Mouse (Mus musculus) hindbrain, embryonic 10.5 days (tissue): ENCODE measurements around the gene Nf1. TPM values are rescaled to one million over a fixed set of nuclear protein-coding genes. Genes with fewer than 3 reads are reported as not detected.

Experiments
- DNase-seq: peaks from one replicate; pipeline ENCODE4 v3.0.0-alpha.2; 2017; ENCODE audit warnings: low spot score
- H3K27ac ChIP-seq: fragments of 300-500 bp; sonication (generic); 2 replicates; pipeline ENCODE4 v1.5.1; 2016; ENCODE audit warnings: mild to moderate bottlenecking, moderate library complexity
- H3K27me3 ChIP-seq: fragments of 300-500 bp; sonication (generic); 2 replicates; pipeline ENCODE4 v1.6.1; 2016; ENCODE audit warnings: mild to moderate bottlenecking; ENCODE audit not compliant: poor library complexity, insufficient read depth, severe bottlenecking
- H3K36me3 ChIP-seq: fragments of 300-500 bp; sonication (generic); 2 replicates; pipeline ENCODE4 v1.6.1; 2016; ENCODE audit warnings: mild to moderate bottlenecking, moderate library complexity
- H3K4me1 ChIP-seq: fragments of 300-500 bp; sonication (generic); replicated peaks from 2 replicates; pipeline ENCODE4 v1.6.1; 2016; ENCODE audit warnings: mild to moderate bottlenecking
- H3K4me3 ChIP-seq: fragments of 300-500 bp; sonication (generic); 2 replicates; pipeline ENCODE4 v1.5.1; 2016; ENCODE audit warnings: mild to moderate bottlenecking, moderate library complexity
- H3K9me3 ChIP-seq: fragments of 300-500 bp; sonication (generic); 2 replicates; pipeline ENCODE4 v1.6.1; 2016; ENCODE audit warnings: mild to moderate bottlenecking, moderate library complexity
- WGBS: fragments of 180-500 bp; shearing (Covaris S2); methylation state at CpG from one replicate; pipeline ENCODE4 v1.1.7; 2016; 5-methylcytosine and 5-hydroxymethylcytosine counted together
- polyA plus RNA-seq: library from polyadenylated mRNA; unstranded; fragments of >200 nt; fragmentation: Nextera tagmentation; extraction: Ambion mirVana; gene quantifications from 2 replicates; pipeline ENCODE4 v1.2.1, GENCODE M21; 2016

Gene Nf1
- polyA plus RNA-seq, 1 experiment from 2014 or later = 5.5 TPM

DNA sequence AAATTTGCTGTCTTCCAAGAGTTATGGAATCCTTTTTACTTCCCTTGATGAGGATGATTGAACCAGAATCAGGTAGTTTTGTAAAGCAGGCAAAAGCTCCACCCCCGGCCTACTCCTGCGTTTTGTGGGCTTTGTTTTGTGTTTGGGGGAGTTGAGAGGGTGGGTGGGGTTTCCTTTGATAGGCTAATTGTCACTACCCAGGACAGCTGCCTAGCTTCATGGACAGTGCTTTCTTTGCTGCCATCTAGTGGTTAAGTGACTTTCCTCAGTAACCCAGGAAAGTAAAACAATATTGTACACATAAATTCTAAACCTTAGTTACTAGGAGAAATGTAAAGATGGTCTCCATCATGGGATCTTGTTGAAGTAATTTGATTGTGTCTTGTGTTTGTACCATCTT lies 88.1 kb downstream of the Nf1 start:
- Histone ChIP-seq H3K27ac (peak overlapping the region; percentile 53), H3K36me3 (peaks cover 30% of the 10 kb centered on the region)
- WGBS = 0% methylated on average over 2 of the region's 2 CpGs

GRCm38 (mm10) chr11:79435252-79435651 lies 95.8 kb downstream of the Nf1 start:
- DNase-seq = no peak
- Histone ChIP-seq H3K27ac (no peak overlapping the region), H3K27me3 (no peaks in the 10 kb centered on the region), H3K4me3 (no peak overlapping the region), H3K4me1 (no peaks in the 10 kb centered on the region), H3K36me3 (peaks cover 46% of the 10 kb centered on the region), H3K9me3 (no peaks in the 10 kb centered on the region)
- WGBS = 85% methylated on average over 4 of the region's 4 CpGs

More for the DNA sequence above, 88.1 kb downstream of the Nf1 start:
- peaks cover 9% of the 10 kb centered on the region for H3K4me1 ChIP-seq
- no peaks in the 10 kb centered on the region for H3K27me3 ChIP-seq
- H3K4me3 ChIP-seq = no peak overlapping the region
- peak; percentile 41 for DNase-seq
- no peaks in the 10 kb centered on the region for H3K9me3 ChIP-seq

- Histone ChIP-seq H3K9me3 (no peaks in the 10 kb centered on the region), H3K4me3 (no peak overlapping the region), H3K36me3 (peaks cover 81% of the 10 kb centered on the region), H3K27ac (no peak overlapping the region), H3K27me3 (no peaks in the 10 kb centered on the region), H3K4me1 (no peaks in the 10 kb centered on the region)
- no peak for DNase-seq
Measured at GRCm38 (mm10) chr11:79448361-79448760, 108.9 kb downstream of the Nf1 start.

GRCm38 (mm10) chr11:79452966-79453365 lies 113.5 kb downstream of the Nf1 start:
- Histone ChIP-seq H3K36me3 (peaks cover 80% of the 10 kb centered on the region), H3K9me3 (no peaks in the 10 kb centered on the region), H3K27ac (no peak overlapping the region), H3K27me3 (no peaks in the 10 kb centered on the region), H3K4me1 (no peaks in the 10 kb centered on the region), H3K4me3 (no peak overlapping the region)
- no peak for DNase-seq

- H3K4me1 ChIP-seq = no peaks in the 10 kb centered on the region
- H3K36me3 ChIP-seq = peaks cover 88% of the 10 kb centered on the region
- H3K27ac ChIP-seq = no peak overlapping the region
- H3K4me3 ChIP-seq = no peak overlapping the region
- WGBS = 85% methylated on average over 3 of the region's 3 CpGs
- H3K27me3 ChIP-seq = no peaks in the 10 kb centered on the region
- no peaks in the 10 kb centered on the region for H3K9me3 ChIP-seq
- DNase-seq = no peak
Measured at GRCm38 (mm10) chr11:79457928-79458327, 118.4 kb downstream of the Nf1 start.

DNA sequence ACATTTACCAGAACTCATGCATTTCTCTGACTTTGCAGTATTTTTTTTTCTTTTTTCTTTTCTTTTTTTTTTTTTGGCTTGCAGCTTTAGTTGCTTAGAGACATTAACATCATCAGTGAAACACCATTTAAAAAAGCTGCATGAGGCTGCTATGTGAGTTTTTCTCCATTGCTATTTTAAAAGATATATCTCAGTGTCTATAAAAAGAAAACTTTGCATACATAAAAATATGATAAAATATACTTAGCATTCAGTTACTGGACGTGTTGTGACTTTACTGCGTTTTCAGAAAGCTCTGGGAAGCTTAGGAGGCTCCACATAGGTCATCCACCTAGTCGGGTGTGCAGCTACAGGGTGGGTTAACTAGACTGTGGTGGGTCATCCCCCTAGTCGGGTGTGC lies 120.4 kb downstream of the Nf1 start:
- 92% methylated on average over 4 of the region's 4 CpGs for WGBS
- Histone ChIP-seq H3K4me1 (no peaks in the 10 kb centered on the region), H3K4me3 (no peak overlapping the region), H3K9me3 (no peaks in the 10 kb centered on the region), H3K36me3 (peaks cover 91% of the 10 kb centered on the region), H3K27me3 (no peaks in the 10 kb centered on the region), H3K27ac (no peak overlapping the region)
- DNase-seq = no peak

DNA sequence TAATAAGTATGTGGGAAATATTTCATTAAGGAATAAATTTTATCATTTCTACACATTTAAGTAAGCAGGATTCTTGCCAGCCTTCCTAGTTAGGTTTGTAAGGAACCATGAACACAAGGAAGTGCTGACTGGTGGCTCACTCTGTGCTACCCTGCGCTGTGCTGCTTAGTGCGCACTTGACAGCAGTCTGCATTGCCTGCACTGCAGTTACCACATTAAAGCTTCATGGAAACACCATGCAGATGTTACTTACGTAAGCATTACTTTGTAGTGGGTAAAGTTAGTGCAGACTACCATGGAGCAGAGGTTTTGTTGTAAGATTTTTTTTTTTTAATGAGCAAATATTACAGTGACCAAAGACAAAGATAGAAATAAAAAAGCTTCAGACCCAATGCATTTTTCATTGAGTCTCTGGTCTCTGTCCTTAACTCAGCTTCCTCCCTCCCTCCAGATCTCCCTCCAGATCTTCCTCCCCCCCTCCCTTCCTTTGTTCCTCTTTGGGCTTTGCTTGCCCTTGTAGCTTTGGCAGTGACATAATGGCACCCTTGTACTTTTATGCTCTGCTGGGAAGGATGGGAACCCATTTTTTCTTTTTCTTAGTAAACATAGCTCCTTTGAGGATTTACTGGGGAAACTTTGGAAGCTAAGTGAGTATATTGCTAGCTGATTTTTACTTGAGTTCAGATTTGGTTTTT lies 121.4 kb downstream of the Nf1 start:
- Histone ChIP-seq H3K4me3 (no peak overlapping the region), H3K36me3 (peaks cover 89% of the 10 kb centered on the region), H3K27ac (no peak overlapping the region), H3K4me1 (no peaks in the 10 kb centered on the region), H3K9me3 (no peaks in the 10 kb centered on the region), H3K27me3 (no peaks in the 10 kb centered on the region)
- WGBS = 93% methylated on average over 3 of the region's 3 CpGs
- no peak for DNase-seq

GRCm38 (mm10) chr11:79468097-79468496 lies 128.6 kb downstream of the Nf1 start:
- DNase-seq = no peak
- no peaks in the 10 kb centered on the region for H3K9me3 ChIP-seq
- no peaks in the 10 kb centered on the region for H3K27me3 ChIP-seq
- peaks cover 76% of the 10 kb centered on the region for H3K36me3 ChIP-seq
- 85% methylated on average over 1 of the region's 1 CpGs for WGBS
- H3K4me3 ChIP-seq = no peak overlapping the region
- no peaks in the 10 kb centered on the region for H3K4me1 ChIP-seq
- H3K27ac ChIP-seq = no peak overlapping the region

DNA sequence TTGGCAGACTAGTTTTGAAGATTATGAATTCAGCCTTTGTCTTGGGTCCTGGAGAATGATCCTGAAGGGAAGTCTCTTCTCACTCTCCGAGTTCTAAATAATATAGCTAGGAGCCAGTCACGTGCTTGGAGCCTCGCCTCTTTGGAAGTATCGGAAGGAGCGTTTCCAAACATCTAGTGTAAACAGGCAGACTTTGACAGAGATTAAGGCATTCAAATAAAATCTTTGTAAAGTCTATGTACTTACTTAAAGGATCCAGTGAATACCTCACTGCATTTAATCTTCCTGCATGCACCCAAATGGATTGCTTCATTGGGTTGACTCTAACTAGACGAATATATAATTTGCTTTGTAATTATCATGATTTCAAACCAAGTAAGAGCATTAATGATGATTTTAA lies 143.9 kb downstream of the Nf1 start:
- H3K36me3 ChIP-seq = peaks cover 68% of the 10 kb centered on the region
- H3K27ac ChIP-seq = no peak overlapping the region
- no peak for DNase-seq
- WGBS = 95% methylated on average over 6 of the region's 6 CpGs
- no peaks in the 10 kb centered on the region for H3K9me3 ChIP-seq
- H3K4me3 ChIP-seq = no peak overlapping the region
- no peaks in the 10 kb centered on the region for H3K27me3 ChIP-seq
- H3K4me1 ChIP-seq = no peaks in the 10 kb centered on the region

DNA sequence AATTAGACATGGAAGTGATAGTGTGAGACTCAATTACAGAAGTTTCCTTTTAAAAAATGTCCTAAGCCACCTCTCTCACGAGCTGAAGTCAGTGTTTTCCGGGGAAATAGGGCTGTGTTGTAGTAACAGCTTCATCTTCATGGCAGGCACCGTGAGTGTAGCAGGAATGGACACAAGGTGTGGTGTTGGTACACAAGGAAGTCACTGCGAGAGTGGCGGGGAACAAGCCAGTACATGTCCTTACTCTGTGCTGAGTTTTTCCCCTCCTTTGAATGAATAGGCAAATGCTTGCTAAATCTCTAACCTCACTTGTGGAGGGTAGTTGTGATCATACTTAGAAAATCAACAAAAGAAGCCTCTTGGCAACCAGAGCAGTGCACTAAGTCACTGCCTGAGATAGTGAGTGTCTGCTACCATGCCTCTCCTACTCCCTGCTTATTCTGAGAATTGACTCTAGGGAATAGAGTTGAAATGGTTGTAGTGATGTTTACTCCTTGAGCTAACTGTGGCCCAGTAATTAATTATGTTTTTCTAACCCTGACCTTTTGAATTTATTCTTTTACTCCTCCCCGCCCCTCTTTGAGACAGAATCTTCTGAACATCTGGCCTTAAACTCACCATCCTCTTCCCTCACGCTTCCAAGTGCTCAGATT lies 144.5 kb downstream of the Nf1 start:
- no peak overlapping the region for H3K27ac ChIP-seq
- H3K9me3 ChIP-seq = no peaks in the 10 kb centered on the region
- H3K27me3 ChIP-seq = no peaks in the 10 kb centered on the region
- peaks cover 63% of the 10 kb centered on the region for H3K36me3 ChIP-seq
- DNase-seq = no peak
- 82% methylated on average over 7 of the region's 7 CpGs for WGBS
- no peak overlapping the region for H3K4me3 ChIP-seq
- H3K4me1 ChIP-seq = no peaks in the 10 kb centered on the region

GRCm38 (mm10) chr11:79484721-79485120 lies 145.2 kb downstream of the Nf1 start:
- Histone ChIP-seq H3K9me3 (no peaks in the 10 kb centered on the region), H3K4me3 (no peak overlapping the region), H3K27ac (no peak overlapping the region), H3K27me3 (no peaks in the 10 kb centered on the region), H3K36me3 (peaks cover 63% of the 10 kb centered on the region), H3K4me1 (no peaks in the 10 kb centered on the region)
- no peak for DNase-seq

GRCm38 (mm10) chr11:79494976-79495800 lies 155.7 kb downstream of the Nf1 start:
- Histone ChIP-seq H3K9me3 (no peaks in the 10 kb centered on the region), H3K36me3 (peaks cover 22% of the 10 kb centered on the region), H3K4me3 (no peak overlapping the region), H3K27ac (no peak overlapping the region), H3K27me3 (no peaks in the 10 kb centered on the region), H3K4me1 (no peaks in the 10 kb centered on the region)
- WGBS = 89% methylated on average over 10 of the region's 10 CpGs
- DNase-seq = no peak

DNA sequence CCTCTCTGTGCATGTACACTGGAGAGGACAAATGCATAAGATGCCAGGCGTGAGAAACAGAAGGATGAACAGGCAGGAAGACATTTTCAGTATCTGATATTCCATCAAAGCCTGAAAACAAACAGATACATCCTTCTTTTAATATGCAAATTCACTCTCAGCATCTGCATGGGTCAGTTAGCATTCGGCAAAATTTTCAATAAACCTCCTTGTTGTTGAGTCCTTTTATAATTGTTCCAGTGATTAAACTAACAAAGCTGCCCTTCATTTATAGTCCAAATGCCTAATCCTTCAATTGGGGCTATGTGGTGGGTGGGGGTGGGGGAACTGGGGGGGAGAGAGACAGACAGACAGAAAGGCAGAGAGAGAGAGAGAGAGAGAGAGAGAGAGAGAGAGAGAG lies 163.4 kb downstream of the Nf1 start:
- no peak overlapping the region for H3K27ac ChIP-seq
- no peaks in the 10 kb centered on the region for H3K36me3 ChIP-seq
- H3K27me3 ChIP-seq = no peaks in the 10 kb centered on the region
- 55% methylated on average over 2 of the region's 2 CpGs for WGBS
- DNase-seq = no peak
- no peak overlapping the region for H3K4me3 ChIP-seq
- peaks cover 10% of the 10 kb centered on the region for H3K4me1 ChIP-seq
- H3K9me3 ChIP-seq = no peaks in the 10 kb centered on the region
